Mouse (Mus musculus) cortical plate, adult 2 months (tissue): ENCODE results near the gene Xlr4a.

Experiments
- CTCF ChIP-seq: fragments of 200-500 bp; IDR thresholded peaks from 2 replicates; pipeline ENCODE4 v1.5.1; 2011; ENCODE audit warnings: mild to moderate bottlenecking, control low read depth, low read length; ENCODE audit not compliant: insufficient read depth; ENCODE audit errors: extremely low read depth
- POLR2A ChIP-seq: fragments of 200-500 bp; IDR thresholded peaks from 2 replicates; pipeline ENCODE4 v1.6.1; 2011; ENCODE audit warnings: mild to moderate bottlenecking, low read length, control low read depth; ENCODE audit not compliant: insufficient read depth; ENCODE audit errors: extremely low read depth

DNA sequence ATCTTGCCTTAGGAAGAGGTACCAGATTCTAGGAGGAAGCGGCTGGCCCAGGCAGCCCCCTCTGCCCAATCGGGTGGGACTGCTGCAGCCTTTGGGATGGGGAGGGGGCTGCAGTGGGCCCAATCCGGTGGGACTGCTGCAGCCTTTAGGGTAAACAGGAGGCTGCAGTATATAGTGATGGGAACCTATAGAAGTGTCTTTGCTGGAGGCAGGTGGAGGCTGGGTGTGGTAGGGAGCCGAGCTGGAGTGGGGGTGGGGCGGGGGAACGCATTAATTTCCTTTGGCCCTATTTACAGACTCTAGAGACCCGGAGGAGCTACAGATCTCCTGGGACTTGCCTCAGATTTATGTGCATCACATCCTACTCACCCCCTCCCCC lies 17.9 kb downstream of the Xlr4a start, which contains the start of gene Pnma3:
- TF ChIP-seq CTCF (no peak), POLR2A (no peak)
